Mouse (Mus musculus) neutrophil, adult 5-6 weeks (primary cell): ENCODE measurements around the gene Pidd1. TPM values are rescaled to one million over a fixed set of nuclear protein-coding genes. Genes with fewer than 3 reads are reported as not detected.

ENCODE experiments used
- ATAC-seq: fragments of 151-379, 151-347 bp; 2 replicates; pipeline ENCODE4 v1.8.0; 2017; ENCODE audit warnings: mild to moderate bottlenecking, moderate TSS enrichment; ENCODE audit not compliant: insufficient number of reproducible peaks, poor library complexity, low FRiP score, severe bottlenecking; ENCODE audit errors: extremely low read depth
- total RNA-seq: library from RNA; stranded (forward); fragments of 200-1000 nt; gene quantifications from 2 replicates; pipeline ENCODE4 v1.2.3, GENCODE M21; 2017

Pidd1 gene
- total RNA-seq: 2.9 and 6.5 TPM in 2 replicates

DNA sequence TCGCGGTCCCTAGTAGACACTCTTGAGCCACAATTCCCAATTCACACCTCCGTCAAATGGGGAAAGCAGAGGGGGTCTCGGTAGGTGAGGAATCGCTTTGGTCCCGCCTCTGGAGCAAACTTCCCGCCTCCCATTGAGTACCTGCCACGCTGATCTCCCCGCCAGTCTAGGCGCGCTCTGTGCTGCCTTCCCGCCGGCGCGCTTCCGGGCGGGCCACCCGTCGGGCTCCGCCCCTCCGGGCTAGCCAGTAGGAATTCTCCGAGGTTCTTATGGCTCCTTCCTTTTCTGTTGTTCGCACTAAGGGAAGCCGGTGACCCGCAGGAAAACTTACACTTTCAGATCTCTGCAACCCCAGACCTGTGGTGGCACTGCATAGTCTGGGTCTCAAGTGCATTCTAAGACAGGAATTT is at the start of gene Pidd1:
Gene Pidd1, minus strand, starts transcription at position 198 of the 410 bp plus-strand sequence.
- no peak for ATAC-seq

DNA sequence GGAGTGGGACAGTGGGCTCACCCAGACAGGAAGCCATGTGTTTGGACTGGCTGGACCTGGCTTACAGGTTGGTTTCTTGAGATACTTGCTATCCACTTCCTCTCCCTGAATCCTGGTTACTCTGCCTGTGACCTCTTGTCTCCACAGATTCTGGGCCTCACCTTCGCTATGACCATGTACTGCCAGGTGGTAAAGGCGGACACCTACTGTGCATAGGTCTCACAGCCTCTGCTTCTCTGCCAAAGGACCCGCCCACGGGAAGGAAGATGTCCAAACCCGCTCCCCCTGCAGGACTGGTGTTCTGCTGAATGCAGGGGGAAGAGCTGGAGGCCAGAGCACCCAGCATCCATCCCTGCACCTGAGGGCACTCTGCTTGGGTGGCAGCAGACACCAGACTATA is 48.9 kb upstream of the Pidd1 start:
- ATAC-seq: no peak

DNA sequence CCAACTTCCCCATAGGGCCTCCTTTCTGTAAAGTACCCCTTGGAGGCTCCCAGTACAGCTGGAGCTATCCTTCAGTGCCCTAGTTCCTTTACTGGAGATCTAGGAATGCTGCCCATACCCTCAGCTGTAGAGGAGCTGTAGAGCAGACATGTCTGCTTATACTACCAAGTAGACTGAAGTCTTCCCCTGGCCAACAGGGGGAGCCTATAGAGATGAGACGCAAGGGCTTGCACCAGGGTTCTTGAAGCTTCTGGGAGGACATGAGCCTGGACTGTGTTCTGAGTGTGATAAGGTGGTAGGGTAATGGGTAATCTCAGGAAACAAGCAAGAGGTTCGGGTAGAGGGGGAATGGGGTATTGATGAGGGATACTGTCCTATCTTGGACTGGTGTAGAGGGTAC is 47.3 kb upstream of the Pidd1 start:
- ATAC-seq: no peak

DNA sequence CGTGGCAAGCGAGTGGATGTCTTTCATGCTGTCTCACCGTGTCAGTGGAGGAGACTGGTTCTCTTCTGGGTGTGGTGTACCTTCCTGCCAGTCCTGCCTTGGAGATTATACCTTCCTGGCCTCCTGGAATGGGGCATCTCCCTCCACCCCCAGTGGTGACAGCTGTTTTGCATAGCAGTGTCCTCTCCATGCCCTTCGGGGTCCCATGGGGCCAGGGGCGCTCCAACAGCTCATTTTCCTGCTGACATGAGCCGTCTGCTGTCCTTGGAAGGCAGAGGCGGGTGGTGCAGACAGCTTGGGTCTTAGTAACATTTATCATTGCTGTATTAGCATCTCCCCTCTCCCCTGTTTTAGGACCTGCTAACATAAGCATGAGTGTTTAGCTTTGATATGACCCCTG is 43.3 kb upstream of the Pidd1 start:
- no peak for ATAC-seq

DNA sequence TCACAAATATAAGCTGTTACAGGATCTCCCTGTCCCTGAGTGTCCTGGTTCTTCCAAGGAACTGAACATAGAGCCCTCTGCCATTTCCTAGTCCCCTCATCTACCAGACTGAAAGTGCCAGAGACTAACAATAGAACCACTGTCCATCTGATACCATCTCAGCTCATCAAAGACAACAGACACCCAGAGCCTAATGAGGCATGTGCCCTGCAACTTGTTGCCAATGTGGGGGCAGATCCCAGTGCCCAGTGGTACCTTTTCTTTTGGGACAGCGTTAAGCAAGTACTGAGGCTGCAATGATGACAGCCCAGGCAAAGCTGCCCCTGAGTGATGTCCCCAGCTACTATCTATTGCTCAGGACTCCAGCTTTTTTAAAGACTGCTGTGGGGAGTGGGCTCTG is 42.4 kb upstream of the Pidd1 start:
- ATAC-seq: no peak

DNA sequence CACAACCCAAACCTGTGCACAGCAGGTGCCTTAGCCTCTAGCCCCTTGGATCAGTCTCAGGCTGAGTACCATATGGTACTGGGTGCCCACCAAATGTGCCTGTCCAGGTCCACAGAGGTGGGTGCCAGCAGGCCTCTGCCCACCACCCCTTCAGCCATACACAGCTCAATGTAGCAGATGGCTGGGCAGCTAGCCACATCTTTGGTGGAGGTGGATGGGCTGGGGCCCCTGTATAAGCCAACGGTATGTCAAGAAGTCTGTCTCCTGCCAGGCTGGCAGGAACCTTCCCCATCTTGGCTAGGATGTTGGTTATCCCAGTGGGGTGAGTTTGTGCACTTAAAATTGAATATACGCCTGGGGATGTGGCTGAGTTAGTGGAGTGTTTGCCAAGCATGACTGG is 41.8 kb upstream of the Pidd1 start:
- ATAC-seq: no peak

DNA sequence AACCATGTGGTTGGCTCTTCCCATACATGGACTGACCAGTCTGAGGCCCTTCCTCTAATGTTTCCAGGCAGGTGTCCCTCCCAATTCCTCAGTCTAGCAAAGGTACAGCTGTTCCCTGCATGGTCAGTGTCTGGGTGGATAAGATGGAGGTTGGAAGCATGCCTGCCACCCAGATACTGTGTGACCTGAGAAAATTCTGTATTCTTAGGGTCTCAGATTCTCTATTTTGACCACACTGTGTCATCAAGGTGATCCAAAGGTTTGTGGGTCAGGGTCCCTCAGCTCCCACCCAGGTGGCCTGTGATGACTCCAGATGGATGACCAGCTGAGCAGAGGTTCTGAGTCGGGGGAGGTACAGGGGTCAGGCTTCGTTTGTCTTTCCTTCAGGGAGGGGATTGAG is 41.4 kb upstream of the Pidd1 start:
- no peak for ATAC-seq

DNA sequence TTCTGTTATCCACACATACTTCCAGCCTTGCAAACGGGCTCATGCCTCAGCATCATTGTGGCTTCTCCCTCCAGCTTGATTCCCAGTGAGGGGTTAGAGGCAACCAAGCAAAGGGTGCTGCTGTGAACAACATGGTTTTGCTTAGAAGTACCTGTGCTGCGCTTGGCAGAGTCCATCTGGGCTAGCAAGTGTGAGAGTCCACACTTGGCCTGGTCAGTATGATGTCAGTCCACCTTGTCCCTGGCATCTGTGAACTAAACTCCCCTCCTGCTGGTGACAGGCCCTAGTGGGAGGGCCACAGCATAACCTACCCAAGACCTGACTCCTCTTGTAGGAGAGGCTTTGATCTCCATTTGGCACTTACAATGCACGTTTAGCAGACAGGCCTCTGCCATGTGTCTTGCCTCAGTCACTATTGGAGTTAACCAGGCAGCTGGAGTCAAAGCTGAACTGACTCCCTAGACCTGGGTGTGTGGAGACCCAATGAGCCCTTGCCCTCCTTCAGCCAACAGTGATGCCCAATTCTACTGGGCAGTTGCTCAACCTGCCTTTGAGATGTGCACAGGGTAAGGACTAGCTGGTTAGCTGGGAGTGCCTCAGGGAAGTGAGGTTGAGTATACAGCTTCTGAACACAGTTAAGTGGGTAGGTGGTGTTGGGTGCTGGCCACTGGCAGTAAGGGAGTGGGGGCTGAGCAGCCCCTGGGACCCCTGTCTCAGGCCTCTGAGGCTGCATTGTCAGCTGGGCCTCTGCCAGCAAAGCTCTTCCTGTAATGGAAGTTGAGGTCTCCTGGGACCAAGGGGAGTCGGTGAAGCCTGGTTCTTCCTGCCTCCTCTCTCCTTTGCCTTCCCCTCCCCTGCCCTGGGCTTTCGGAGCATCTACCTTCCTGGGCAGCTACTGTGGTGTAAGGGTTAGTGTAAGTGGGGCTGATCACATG is 40.6 kb upstream of the Pidd1 start:
- no peak for ATAC-seq

DNA sequence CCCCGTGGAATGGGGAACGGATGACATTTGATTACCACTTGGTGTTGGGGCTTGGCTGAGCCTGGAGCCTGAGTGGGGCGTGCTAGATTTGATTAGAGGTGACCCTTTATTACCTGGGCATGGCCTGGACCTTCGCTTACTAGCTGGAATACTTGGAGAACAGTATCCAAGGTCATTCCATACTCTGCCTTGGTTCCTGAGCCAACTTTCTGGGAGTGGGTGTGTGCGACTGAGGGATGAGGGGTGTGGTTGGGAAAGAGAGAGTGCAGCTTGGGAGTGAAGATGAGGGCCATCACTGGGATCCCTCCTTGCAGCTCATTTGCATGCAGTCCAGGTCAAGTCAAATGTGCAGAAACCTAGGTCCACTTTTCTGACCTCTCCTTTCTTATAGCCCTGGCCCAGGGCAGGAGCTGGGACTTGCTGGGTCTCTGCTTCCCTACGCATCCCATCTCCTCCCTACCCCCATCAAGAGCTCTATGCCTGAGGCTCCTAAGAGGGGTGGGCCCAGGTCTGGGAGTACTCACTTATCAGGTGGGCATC is 39.4 kb upstream of the Pidd1 start:
- ATAC-seq: no peak

DNA sequence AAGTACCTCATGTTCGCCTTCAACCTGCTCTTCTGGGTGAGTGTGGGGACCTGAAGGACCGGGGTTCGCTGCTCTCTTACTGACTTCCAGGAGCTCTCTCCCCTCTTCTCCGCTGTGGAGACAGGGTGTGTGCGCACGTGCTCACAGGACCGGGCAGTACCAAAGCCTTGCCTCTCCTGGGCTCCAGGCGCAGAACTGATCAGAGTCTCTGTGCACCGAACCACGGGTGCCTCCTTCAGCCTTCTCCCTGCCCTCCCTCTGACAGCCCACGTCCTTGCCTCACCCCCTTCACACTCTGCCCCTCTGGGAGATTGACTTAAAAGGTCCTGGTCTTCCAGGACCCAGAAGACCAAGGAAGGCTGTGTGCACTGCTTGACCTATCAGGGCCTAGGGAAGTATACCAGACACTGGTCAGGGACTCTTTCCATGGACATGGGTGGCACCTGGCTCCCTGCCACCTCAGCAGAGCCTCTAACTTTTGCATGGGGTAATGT is 38.8 kb upstream of the Pidd1 start:
- ATAC-seq: no peak

DNA sequence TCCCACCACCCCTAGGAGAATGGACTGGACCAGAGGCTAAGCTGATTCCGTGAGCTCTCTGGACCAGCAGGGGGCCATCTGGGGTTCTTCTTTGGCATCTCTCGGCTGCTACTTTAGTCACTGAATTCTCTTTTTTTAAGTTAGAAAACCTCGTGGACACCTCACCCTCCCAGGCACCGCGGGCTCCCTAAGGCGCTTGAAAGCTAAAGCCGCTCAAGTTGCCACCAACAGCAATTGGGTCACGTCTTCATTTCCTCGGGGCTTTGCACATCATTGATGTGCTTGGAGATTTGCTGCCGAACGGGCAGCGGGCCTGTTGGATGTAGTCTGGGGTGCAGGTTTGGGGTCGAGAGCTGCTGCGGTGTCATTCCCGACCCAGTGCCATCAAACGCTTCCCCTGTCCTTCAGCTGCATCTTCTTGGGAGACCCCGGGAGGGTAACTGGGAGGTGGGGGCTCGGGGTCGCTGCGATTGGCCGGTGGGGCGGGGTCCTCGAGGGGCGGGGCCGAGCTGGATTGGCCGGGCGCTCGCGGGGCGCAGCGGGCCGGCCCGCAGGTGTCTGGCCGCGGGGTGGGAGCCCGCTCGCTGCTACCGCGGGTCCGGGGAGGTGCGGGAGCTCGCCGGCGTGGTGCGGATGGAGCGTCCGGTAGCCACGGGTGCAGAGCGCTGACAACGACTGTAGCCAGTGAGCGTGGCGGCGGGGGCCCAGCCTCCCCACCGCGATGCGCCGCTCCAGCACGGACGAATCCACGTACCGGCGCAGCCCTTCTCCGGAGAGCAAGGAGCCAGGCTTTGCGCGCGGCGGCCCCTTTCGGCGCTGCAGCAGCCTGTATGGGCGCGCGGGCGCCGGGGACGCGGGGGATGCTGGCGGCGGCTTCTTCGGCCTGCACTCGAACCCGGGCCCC is 37.9 kb upstream of the Pidd1 start:
- ATAC-seq: no peak

DNA sequence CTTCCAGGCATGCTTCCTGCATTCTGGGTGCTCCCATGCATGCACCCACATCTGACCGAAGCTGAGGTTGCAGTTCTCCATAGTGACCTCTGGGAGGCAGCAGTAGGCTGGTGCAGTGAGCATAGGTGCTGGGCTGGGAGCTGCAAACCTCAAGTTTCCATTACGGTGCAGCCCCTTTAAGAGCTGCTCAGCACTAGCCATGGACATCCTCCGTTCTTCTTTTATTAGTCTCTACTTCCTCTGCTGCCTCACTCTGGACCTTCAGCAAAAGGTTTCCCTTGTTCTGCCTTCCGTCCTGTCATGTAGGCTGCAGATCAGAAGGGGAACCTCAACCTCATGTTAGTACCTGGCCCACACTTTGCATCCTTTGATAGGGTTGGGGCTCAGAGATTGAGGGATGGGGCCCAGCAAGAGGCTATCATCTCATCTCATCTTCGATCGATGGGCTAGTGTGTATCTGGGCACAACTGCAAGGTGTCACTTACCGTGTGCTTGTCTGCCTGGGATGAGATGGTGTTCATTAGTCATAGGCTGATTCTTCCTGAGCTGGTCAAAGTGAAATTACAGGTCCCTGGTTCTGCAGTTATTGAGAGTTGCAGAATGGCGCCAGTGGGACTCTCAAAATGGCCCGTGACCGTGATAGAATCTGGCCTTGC is 37.1 kb upstream of the Pidd1 start:
- peak; percentile 82 for ATAC-seq

DNA sequence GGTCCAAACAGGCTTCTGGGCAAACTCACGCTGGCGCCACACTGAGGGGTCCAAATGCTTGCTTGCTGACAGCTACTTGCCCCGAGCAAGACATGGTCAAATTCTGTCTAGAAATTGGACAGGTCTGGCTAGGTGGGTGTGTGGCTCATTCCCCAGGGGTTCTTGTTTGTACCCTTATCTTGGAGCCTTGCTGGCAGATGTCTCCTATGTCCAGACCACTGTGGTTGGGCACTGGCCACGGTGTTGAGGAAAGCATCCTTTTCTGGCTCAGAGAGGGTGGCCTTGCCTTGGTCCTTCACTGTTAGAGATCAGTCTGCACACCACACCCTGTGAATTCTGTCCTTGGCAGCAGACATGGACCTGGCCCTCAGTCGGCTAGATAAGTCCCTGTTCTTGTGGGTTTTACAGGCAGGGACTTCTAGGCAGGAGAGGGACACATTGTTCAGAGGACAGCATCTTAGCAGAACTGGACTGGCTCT is 34.5 kb upstream of the Pidd1 start:
- ATAC-seq: no peak

DNA sequence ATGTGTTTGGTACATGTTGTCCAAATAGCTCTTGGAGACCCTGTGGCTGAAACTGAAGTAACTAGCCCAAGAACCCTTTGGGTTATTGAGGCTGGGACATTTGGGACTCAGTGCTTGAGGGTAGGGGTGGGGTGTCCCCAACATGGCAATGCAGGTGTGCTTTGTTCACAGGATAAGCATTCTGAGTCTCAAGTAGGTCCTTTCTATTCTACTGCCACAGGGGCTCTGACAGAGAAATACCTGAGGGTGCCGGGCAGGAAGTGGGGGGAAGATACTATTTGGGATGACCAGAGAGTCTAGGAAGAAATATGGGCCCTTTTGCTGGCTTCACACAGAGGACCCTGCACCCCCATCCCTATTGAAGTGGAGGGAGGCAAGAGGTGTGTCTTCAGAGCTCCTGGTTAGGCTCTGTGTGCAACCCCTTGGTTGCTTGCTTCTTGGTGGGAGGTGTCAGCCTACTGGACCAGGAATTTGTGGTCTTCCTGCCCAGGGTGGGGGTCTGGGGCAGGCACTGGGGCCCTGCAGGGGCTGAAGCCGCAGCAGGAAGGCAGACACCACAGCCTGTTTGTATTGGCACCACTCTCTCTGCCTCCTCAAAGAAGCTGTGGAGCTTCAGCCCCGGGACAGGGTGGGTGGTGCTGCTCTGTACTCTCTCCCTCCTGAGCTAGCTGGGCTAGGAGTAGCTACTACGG is 33.9 kb upstream of the Pidd1 start:
- ATAC-seq: no peak

DNA sequence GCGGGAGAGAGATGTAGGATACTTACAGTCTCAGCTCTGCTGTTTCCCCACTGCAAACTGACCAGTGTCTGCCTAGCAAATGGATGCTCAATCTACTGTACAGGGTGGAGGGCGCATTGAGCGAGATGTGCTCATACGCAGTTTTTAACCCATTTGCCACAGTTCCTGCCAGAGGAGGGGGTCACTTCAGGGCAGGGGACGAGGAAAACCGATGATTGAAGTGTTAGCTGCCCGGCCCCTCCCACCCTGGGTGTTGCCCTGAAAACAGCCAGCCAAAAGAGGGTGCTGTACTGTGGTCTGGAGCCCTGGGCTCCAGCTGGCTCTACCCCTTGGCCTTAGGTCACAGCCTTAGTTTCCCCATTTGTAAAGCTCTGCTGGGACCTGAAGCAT is 33.2 kb upstream of the Pidd1 start:
- ATAC-seq: no peak

DNA sequence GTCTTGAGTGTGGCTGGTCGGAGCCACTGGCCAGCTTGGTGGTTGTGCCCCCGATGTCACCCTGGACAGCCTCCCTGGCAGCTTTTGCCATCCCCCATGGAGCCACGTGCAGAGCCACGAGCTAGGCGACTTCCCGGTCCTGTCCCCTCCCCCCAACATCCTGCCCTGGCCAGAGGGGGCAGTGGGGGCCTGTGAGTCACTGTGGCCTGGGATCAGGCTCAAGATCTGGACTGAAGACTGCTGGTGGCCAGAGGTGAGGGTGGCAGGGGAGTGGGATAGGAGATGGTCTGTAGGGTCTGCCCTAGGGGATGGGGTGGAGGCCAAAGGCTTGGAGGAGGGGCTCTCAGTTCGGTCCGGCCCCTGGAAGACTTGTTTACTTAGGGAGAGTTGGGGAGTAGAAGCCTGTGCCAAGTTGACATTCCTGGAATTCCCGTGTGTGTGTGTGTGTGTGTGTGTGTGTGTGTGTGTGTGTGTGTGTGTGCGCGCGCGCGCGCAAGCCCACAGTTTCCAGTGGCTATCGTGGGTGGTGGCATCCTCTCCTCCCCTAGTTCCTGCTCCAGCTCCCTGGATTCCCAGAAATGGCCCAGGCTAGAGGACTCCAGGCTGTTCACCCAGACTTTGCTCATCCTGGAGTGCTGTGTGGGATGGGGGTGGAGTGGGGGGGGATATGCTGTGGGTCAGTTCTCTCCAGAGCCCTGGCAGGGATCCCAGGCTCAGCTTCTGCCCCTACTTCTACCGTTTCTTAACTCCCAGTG is 32.6 kb upstream of the Pidd1 start:
- no peak for ATAC-seq

DNA sequence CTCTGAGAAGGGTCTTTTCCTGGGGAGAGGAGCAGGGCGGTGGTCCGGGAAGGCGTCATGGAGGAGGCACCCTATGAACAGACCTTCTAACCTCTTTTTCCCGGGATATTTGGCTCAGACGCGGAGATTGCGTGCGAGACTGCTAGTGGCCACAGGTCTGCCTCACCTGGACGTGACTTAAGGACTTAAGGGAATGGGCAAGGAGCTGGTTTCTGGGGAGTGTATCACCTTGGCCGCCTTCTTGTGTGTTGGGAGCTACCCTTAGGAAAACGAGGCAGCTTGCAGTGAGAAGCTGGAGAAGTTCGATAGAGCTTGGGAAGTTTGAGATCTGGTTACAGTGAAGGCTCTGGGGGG is 32.0 kb upstream of the Pidd1 start:
- ATAC-seq: no peak
